Mouse (Mus musculus): ENCODE data around the gene Klk11. TPM values are rescaled to one million over a fixed set of nuclear protein-coding genes. Genes with fewer than 3 reads are reported as not detected.

Gene Klk11
- total RNA-seq, 2 experiments from 2014 or later = not detected

DNA sequence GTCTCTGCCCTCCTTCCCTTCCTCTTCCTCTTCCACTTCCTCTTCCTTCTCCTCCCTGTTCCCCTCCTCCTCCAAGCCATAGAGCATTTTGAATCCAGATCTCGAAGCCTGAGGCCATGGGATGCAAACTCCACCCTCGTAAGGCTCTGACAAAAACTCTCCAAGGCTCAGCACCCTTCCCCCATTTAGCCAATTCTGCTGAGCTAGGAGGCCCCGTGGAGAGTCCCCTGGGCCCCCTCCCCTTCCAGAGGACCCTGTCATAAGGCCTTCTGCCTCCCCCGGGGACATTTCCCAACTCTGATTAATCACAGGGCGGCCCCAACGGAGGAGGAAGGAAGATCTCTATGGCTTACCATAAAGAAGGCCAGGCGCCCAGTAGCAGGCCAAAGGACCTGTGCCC is 17.2 kb downstream of the Klk11 start, which contains the start of gene Klk9:
Klk9 (plus strand) TSS at position 301 of the 400 bp plus-strand sequence.
- no peak for DNase-seq (ENCODE audit: extremely low spot score in 1 of 2, low spot score in 1 of 2)

GRCm38 (mm10) chr7:43796355-43796754 is 22.0 kb downstream of the Klk11 start:
- no peak for DNase-seq (ENCODE audit: extremely low spot score in 1 of 2, low spot score in 1 of 2)

DNA sequence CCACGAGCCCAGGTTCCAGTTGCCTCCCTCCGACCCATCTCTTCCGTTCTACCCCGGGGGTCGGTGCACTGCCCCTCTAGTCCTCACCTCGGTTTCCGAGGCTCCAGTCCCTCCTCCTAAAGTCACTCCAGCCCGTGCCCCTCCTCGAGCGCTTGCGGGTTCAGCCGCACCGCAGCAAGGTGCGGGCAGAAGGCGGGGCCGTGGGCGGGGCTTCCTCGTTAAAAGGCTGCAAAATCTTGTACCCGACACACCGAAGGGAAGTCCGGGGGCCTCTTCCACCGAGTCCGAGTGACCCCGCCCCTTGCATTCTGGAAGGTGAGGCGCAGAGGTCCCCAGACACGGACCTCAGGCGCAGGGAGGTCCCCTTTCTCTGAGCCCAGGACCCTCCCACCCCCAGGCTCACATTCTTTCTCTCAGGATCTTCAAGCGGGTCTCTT is 22.9 kb downstream of the Klk11 start, which contains the start of gene Klk8:
Klk8 (plus strand) TSS at position 245 of the 437 bp plus-strand sequence.
- DNase-seq (ENCODE audit: extremely low spot score in 1 of 2, low spot score in 1 of 2) = no peak

GRCm38 (mm10) chr7:43797844-43798462 is 23.5 kb downstream of the Klk11 start:
- DNase-seq (ENCODE audit: extremely low spot score in 1 of 2, low spot score in 1 of 2) = no peak

DNA sequence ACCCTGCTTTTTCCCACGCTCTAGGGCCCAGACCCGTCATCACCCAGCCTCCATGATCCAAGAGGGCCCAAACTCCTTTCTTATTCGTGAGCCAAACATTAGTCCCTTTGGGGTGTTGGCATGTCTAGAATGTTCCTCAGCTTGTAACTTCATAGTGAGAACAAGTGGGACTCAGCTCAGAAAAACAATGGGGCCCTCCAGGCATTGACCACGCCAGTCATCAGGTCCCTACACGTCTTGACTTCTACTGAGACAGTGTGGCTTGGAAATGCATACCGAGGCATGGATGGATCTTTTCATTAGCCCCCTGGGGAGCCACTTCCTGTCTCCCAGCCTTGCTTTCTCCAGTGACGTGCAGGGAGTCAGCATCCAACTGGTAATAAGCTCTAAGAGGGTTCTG is 25.5 kb downstream of the Klk11 start:
- no peak for DNase-seq (ENCODE audit: extremely low spot score in 1 of 2, low spot score in 1 of 2)

DNA sequence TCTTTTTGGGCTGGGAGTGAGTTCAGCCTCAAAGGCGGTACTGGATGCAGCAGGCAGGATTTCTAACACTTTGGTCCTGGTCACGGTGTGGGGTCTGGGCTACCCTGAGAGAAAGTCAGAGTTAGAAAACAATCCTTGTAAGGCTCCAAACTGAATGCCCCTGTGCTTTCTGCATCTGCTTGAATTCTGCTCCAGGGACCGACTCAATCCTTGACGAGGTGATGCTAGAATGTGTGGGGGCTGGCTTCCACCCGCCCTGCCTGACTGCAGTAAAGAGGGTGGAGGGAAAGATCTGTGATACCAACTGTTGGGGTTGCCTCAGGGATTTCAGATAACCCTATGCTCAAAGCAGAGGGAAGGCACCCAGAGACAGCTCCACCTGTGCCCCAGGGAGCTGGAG is 36.6 kb downstream of the Klk11 start, which contains the start of gene Klk7:
Klk7 (plus strand) TSS at position 301 of the 400 bp plus-strand sequence.
- no peak for DNase-seq (ENCODE audit: extremely low spot score in 1 of 2, low spot score in 1 of 2)

GRCm38 (mm10) chr7:43815211-43815610 is 40.8 kb downstream of the Klk11 start:
- DNase-seq (ENCODE audit: extremely low spot score in 1 of 2, low spot score in 1 of 2) = no peak

GRCm38 (mm10) chr7:43816746-43817145 is 42.3 kb downstream of the Klk11 start:
- DNase-seq (ENCODE audit: extremely low spot score in 1 of 2, low spot score in 1 of 2) = no peak

DNA sequence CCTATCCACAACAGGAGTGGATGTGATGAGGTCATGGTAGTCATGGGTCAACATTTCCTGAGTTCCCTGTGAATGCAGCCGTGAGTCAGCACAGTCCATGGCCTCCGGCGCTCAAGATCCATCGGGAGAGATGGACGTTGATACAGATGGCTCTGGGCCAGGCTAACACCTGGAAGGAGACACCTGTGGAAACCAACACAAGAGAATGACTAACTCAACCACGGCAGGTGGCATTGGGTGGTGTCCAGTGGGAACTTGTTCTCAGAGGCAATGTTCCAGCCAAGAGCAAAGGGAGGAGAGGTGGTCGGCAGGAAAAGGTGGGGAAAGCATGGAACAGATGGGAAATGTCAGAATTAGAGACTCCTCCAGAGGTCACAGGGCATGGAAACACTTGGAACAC is 47.2 kb downstream of the Klk11 start:
- no peak for DNase-seq (ENCODE audit: extremely low spot score in 1 of 2, low spot score in 1 of 2)

- no peak for DNase-seq (ENCODE audit: extremely low spot score in 1 of 2, low spot score in 1 of 2)
Measured at GRCm38 (mm10) chr7:43824199-43824598, 49.8 kb downstream of the Klk11 start, which contains the start of gene Klk6. TSS of gene Klk6 (plus strand) at chr7:43824499.

- no peak for DNase-seq (ENCODE audit: extremely low spot score in 1 of 2, low spot score in 1 of 2)
Measured at GRCm38 (mm10) chr7:43826056-43826455, 51.7 kb downstream of the Klk11 start.

DNA sequence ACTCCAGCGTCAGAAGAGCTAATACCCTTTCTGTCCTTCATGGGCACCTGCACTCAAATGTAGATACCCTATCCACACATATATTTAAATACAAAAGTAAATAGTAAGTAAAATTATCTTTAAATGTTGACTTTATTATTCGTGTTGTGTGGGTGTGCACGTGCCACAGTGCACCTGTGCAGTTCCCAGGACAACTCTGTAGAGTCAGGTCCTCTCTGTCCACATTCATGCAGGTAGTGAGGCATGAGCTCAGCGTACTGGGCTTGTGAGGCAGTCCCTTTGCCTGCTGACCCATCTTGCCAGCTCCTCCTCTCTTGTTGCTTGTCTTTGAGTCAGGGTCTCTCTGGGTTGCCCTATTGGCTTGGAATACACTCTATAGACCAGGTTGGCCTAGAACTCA is 53.3 kb downstream of the Klk11 start:
- DNase-seq (ENCODE audit: extremely low spot score in 1 of 2, low spot score in 1 of 2) = no peak

Other genes starting within 250 kb of the Klk11 start
- 1 to 10 TPM; 3.2 to 5.7 TPM for gene Cd33, start 230.2 kb upstream of the Klk11 start, total RNA-seq (2021)
- 1 to 10 TPM; 5.2 to 6.1 TPM for gene Zfp658, start 212.3 kb upstream of the Klk11 start, total RNA-seq (2021)
- 10 to 100 TPM; 21.6 to 25.3 TPM for gene Zfp719, start 195.0 kb upstream of the Klk11 start, total RNA-seq (2021)
- gene Zfp819, start 167.4 kb upstream of the Klk11 start, total RNA-seq (2021) = under 1 TPM in 1 of 2 experiments, not detected in 1; 0.20 TPM
- under 1 TPM in 1 of 2 experiments, not detected in 1; 0.12 TPM for gene Ceacam18, start 139.9 kb upstream of the Klk11 start, total RNA-seq (2021)
- under 1 TPM; 0.45 to 0.98 TPM for gene Siglece, start 114.4 kb upstream of the Klk11 start, total RNA-seq (2021)
- gene Ctu1, start 102.6 kb upstream of the Klk11 start, total RNA-seq (2021) = 10 to 100 TPM in 1 of 2 experiments, 1 to 10 TPM in 1; 8.8 to 11.6 TPM
- not detected for gene Klk14, start 84.2 kb upstream of the Klk11 start, total RNA-seq (2021)
- gene Klk13, start 62.0 kb upstream of the Klk11 start, total RNA-seq (2021) = not detected
- gene Klk12, start 5.7 kb upstream of the Klk11 start, total RNA-seq (2021) = not detected
- gene Klk10, start 6.4 kb downstream of the Klk11 start, total RNA-seq (2021) = 1 to 10 TPM in 1 of 2 experiments, under 1 TPM in 1; 0.39 to 1.4 TPM
- under 1 TPM in 1 of 2 experiments, not detected in 1; 0.23 TPM for gene Klk9, start 17.3 kb downstream of the Klk11 start, total RNA-seq (2021)
- 10 to 100 TPM; 25.8 to 26.0 TPM for gene Klk8, start 23.0 kb downstream of the Klk11 start, total RNA-seq (2021)
- under 1 TPM; 0.26 to 0.54 TPM for gene Klk7, start 36.7 kb downstream of the Klk11 start, total RNA-seq (2021)
- gene Klk6, start 49.9 kb downstream of the Klk11 start, total RNA-seq (2021) = not detected
- not detected for gene Klk5, start 67.4 kb downstream of the Klk11 start, total RNA-seq (2021)
- not detected for gene Klk4, start 106.6 kb downstream of the Klk11 start, total RNA-seq (2021)
- gene Klk15, start 159.1 kb downstream of the Klk11 start, total RNA-seq (2021) = not detected
- gene Klk1b8, start 176.1 kb downstream of the Klk11 start, total RNA-seq (2021) = not detected
- gene Klk1b1, start 192.1 kb downstream of the Klk11 start, total RNA-seq (2021) = not detected
- gene Klk1b9, start 201.5 kb downstream of the Klk11 start, total RNA-seq (2021) = not detected
- not detected for gene Klk1b11, start 221.3 kb downstream of the Klk11 start, total RNA-seq (2021)
- not detected for gene Klk1b26, start 237.6 kb downstream of the Klk11 start, total RNA-seq (2021)

All from layer of hippocampus, postnatal 25 days (tissue).